Mouse (Mus musculus) layer of hippocampus, postnatal 10 days (tissue): Measurements from ENCODE around the gene Slc7a8. TPM values are rescaled to one million over a fixed set of nuclear protein-coding genes. Genes with fewer than 3 reads are reported as not detected.

Source experiments
- DNase-seq, 2 experiments: peaks; one replicate each; pipeline ENCODE4 v3.0.0; 2021; ENCODE audit warnings: low spot score in 2 of 2
- total RNA-seq, 2 experiments: library from RNA; stranded (reverse); gene quantifications; 2 replicates each; pipeline ENCODE4 v1.2.3; 2021

Slc7a8 gene
- total RNA-seq, 2 experiments from 2014 or later: 63.7 to 66.3 TPM

DNA sequence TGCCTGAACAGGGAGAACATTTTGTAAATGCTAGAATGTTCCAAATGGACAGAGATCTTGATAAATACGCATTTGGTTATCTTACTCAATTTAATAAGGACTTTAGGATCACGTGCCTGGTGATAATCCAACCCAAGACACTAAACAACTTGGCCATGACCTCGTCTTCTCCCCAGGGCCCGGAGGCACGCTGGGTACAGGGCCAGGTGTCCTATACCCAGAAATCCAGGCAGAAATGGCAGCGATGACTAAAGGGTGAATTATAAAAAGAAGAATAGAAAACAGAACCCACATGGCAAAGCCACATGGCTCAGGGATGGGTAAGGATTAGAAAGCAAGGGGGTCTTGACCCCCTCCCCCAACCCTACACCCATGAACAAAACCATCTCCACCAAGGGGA, 40.0 kb downstream of the Slc7a8 start:
- DNase-seq: no peak

DNA sequence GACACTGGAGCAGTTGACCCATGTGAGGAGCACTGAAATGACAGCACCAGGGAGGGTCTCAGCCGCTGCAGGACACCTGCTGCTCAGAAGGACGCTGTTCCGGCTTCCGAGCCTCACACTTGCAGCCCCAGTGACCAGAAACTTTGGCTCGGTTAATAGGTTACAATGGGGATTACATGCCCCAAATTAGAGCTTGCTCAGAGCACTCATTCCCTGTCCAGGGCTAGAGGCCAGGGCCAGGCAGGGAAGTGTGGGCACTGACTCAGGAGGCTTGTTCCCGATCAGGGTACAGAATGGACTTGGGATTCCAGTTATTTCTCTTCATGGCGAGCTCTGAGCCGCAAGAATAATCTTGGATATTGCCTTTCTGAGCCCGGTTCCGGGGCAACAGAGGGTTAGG, 44.1 kb downstream of the Slc7a8 start:
- DNase-seq: no peak

DNA sequence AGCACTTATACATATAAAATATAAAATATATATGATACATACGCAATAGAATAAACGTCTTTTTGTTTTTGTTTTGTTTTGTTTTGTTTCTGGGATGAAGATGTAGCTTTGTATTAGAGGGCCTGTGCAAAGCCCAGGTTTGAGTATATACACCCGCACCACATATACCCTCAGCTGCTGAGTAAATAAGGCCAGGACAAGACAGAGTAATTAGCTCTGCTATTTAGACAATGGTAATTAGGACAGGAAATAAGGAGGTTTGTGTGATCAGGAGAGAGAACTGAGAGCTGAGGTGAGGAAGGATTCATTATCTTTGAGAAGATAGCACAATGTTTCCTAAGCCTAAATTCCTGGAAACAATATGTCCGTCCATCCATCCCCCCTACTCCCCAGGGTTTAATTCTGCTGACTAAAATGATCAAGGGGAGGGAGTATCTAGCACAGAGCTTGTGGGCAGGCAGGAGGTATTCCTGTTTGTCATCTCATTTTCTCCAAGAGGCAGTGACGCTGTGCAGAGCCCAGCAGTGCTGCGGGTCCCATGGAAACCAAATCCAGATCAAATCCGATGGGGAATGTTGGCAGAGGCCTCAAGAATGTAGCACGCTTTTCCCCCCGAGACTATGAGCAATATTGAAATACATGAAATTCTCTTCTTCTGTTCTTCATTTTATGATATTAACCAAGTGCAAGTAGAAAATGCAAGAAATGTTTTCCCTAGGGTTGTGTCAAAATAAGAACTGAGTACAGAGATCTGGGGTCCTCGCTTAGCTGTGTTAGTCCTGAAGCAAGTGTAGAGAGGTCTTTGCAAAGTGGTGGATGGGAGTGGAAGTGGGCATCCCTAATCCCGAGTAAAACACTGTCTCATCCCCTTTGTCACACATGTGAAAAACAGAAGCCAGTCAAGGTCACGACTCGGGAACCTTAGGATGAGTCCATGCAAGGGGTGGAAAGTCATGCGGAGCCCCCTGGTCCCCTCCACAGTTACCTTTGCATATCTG, 44.9 kb downstream of the Slc7a8 start:
- no peak for DNase-seq

DNA sequence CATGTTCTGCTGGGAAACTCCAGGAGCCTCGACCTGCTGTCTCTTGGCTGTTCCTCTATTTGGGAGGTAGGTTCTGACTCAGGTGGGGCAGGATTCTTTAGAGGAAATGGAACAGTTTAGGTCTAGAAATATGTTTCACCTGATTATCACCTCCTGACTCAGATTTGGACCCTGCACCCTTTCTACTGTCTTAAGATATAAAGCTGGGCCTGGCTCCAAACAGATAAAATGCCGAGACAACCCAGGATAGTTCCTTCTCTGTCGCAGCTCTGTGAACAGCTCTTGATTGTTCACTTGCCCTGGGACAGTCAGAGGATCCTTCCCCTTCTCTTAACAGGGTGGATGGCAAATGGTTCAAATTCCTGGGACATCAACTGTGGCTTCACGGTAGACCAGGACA, 46.5 kb downstream of the Slc7a8 start:
- DNase-seq: no peak

DNA sequence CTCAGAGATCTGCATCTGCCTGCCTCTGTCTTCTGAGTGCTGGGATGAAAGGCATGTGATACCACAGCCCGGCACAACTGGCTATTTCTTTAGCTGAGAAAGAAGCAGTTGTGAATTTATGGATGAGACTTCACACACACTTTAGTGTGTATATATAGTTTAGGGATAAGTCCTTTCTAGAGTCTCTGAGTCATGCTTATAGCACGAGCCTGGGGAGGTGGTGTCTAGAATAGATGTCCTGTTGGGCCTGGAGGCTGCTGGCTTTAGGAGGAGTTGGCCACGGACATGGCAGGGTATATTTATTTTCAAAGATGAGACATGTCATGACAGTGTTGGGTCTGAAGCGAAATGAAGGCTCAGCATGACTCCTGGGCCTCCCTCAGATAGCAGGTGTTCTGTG, 47.7 kb downstream of the Slc7a8 start:
- DNase-seq: no peak

DNA sequence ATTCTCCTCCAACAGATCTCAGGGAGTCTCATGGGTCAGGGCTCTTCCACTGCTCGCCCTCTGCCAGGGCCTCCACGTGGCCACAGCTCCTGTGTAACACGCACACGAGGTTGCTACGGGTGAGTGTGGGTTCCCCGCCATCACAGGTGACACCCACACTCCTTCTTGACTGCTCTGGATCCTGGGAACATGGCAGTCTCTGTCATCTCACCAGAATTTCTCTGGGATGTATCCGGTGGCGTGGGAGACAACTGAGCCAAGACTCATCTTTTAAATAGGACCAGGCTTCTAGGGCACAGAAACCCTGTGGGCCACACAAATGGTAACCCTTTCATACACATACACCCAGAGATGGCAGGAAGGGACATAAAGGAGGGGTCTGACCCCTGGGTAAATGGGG, 49.5 kb downstream of the Slc7a8 start:
- DNase-seq: no peak

DNA sequence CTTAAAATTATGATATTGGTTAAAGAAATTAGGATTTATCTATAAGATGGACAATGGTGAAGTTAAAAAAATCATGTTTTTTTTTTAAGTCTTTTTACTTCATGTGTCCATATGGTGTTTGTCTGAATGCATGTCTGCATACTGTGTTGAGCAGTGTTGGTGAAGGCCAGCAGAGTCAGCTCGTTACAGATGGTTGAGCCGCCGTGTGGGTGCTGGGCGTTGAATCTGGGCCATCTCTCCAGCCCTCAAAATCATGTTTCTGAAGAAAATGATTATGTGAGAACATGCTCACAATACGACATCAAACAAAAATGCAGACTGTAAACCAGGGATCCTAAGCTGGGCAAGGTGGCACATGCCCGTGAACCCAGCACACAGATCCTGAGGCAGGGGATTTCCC, 51.4 kb downstream of the Slc7a8 start:
- no peak for DNase-seq

DNA sequence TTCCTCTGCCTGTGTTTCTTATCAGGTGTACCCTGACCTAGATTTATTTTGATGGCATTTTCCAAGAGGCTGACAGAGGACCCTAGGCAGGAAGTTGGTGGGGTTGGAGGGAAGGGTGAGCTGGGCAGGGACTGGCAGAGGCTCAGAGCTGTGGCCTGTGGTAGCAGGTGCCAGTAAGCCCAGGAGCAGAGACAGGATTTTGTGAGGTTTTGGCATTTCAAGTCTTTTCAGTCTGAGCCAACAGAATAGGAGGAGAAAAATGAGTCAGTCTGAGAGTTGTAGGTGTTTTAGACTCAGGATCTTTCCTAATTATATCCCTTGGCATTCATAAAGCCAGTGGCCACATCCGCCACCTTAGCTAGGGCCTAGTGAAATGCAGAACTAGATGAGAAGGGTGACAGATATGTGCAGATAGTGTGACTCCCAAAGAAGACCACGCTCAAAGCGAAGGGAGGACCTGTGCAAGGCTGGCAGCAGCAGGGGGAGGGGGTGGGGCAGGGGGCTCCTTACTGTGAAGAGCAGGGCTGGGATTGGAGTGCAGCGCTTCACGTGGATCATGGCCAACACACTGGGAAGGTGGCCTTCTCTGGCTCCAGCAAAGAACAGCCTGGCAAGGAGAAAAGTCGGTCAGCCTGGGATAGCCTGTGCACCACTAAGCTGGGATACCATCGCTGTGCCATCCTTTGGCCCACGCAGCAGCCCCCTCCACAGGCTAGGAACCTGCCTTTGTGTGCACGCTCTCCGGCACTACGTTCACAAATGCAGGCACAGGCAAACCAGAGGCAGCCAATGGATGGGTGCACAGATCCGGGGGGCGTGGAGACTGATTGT, 52.7 kb downstream of the Slc7a8 start:
- no peak for DNase-seq

DNA sequence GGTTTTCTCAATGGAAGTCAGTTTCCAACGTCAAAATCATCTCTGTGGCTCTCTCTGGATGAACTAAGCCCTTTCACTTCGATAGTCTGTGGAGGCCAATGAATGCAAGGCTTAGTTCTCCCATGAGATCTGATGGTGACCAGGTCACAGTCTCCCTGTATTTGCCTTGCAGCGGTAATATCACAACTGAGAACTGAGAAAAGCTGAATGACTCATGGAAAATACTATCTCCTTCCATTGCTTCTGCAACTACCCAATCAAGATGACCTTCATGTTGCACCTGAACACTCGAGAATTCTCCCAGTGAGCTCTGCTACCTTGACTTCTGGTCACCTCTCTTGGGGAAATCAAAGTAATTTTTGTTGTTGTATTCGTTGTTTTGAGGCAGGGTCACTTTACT, 54.2 kb downstream of the Slc7a8 start:
- no peak for DNase-seq

DNA sequence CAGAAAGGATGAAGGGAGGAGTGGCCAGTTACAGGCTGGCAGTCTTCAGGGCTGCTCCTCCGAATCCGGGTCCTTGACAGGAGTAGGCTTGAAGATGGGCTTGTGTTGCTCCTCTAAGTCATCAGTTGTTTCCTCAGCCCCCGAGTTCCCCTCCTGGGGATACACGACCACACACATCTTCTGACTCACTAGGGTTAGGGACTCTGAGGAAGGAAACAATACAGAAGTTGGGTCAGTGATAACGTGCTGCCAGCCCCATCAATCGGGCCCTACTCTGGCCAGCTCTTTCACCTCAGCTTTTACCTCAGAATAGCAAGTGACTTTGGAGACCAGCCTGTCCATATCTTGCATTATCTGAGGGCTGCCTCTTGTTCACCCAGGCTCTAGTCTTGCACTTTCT, 57.7 kb downstream of the Slc7a8 start:
- no peak for DNase-seq

DNA sequence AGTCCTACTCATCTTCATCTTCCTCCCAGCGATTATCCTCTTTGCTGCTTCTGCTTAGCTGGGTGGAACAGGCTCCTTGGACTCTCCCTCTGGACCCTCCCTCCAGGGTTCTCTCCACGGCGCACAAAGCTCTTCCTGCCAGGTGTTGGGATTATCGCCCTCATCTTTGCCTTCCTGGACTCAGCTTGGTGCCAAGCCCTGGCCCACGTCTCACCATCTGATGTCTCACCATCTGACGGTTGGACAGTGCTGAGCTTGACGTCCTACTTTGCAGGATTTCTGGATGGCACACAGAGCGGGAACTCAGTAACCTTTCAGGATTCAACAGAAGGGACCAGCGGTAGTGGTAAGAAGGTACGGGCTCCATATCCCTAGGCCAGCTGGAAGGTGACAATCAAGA, 60.0 kb downstream of the Slc7a8 start:
- DNase-seq: no peak

DNA sequence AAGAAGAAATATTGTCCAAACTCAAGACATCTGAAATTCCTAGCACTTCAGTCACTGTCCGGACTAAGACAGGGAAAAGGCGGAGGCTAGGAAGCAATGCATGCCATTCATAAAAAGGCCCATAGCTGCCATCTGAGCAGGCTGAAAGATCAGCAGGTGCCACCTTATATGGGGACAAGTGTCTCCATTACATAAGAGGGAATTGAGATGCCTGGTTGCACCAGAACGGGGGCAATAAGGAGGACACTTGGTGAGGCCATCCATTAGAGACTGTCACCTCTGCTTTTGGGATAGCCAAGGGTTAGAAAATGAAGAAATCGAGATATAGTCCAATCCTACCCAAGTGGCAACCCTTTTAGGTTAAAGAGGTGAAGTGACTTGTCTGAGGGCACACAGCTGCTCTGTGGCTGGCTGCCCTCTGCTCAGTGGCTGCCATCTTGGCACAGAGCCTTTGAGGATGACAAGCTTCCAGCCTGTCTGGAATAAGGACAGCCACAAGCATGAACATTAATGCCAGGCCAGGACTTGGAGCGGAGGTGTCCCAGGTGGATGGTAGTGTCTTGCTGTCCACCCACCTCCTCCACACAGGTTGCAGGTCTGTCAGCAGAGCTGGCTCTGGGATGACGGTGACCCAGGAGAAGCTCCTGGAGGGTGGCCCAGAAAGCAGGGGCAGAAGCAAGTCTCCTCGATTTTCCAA, 60.9 kb downstream of the Slc7a8 start:
- DNase-seq: no peak

DNA sequence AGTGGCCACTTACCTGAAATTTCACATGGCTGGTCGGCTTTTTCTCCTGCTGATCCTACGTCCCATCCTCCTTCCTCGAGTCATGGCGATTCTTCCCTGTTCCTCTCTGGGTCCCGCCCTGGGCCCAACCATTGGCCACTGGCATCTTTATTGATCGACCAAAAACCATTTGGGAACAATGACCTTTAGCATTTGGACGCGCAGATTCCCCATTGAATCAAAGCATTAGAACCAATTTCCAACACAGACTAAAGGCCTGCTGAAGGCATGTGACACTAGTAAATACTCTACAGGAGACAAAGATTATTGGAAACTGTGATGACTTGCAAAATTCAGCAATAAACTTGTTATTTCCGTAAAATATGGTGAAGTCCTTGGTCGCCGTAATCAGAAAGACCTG, 61.7 kb downstream of the Slc7a8 start:
- no peak for DNase-seq

DNA sequence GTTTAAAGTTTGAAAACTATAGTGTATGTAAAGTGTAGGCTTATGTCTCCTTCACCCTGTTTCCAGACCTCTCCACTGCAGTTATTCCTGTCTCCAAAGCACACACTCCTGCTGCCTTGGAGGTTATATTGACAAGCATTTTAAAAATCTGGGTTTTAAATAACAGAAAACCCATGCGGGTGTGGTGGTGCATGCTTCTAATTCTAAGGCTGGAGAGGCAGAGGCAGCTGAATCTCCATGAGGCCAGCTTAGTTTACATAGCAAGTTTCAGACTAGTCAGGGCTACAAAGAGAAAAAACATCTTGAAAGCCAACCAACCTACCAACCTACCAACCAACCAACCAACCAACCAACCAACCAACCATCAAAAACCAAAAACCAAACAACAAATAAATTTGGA, 66.3 kb downstream of the Slc7a8 start:
- no peak for DNase-seq

DNA sequence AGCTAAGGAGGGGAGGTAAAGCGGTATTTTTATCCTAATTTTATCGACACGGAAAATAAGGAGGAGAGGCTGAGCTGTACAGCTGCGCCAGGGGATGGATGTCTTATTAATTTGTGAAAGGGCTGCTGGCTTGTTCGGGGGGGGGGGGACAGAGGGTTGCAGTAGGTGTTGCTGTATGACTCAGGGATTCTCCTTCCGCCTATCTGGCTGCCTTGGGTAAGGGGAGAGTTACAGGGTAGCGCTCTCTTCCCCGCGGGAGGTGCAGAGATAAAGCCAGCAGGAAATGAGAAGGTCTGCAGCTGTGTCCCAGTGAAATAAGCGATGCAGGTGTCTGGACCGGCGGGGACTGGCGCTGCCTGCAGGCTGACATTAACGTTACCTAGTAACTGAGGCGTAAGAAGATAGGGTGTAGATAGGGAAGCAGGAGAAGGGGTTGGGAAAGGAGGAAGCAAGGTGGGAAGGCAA, 67.1 kb downstream of the Slc7a8 start:
- DNase-seq: peak in 1 of 2 experiments; percentile 39

DNA sequence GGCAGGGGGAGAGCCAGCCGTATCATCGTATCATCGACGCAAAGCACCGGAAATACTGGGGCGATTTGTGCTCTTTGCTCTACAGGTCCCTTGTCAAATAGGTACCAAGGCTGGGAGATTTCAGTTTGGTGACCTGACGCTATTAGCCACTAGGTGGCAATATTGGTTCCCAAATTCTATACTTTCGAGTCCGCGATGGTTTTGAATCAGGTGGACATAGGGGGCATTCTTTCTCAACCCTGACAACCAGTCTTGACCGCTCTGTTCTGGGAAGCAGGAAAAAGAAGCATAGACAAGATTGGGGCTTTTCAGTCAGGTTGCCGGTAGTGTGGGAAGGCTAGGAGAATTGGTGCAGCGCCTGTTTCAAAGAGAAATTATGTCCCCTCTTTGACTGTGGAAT, 67.6 kb downstream of the Slc7a8 start:
- DNase-seq: peak; percentile 76 to 82

DNA sequence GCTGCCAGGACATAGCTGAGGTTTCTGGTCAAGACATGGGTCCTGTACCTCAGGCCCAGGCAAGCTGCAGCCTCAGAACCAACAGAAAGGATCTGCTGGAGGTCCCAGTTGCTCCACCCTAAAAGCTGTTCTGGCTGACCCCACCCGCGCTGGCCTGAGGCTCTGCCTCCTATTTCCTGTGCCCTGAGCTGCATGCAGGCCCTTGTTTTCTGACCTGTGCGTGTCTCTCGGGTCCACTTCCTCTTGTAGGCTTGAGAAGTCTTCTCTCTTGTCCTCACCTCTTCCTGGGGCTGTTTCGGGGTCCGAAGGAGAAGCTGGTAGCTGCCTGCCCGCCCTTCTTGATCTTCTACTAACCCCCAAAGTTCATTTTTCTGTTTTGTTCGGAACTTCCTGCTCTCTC, 68.9 kb downstream of the Slc7a8 start:
- no peak for DNase-seq

DNA sequence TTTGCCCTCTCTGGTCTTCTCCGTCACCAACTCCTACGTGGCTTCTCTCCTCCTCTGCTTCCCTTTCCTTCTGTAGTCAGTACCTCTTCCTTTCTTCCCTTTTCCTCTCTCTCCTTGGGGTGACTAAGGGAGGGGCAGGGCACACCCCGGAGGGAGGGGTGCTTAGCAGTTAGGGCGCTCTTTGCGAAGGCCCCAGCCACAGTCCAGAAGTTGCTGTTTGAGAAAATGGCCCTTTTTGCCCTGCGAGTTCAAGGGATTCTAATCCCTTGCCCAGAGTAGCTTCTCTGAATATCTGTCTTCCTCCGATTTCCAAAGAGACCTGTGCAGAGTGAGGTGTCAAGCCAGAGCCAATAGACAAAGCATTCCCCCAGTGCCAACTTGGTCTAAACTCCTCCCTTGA, 69.7 kb downstream of the Slc7a8 start, which contains the start of gene Cebpe:
TSS of gene Cebpe (minus strand) at position 101 of the 400 bp plus-strand sequence.
- no peak for DNase-seq

DNA sequence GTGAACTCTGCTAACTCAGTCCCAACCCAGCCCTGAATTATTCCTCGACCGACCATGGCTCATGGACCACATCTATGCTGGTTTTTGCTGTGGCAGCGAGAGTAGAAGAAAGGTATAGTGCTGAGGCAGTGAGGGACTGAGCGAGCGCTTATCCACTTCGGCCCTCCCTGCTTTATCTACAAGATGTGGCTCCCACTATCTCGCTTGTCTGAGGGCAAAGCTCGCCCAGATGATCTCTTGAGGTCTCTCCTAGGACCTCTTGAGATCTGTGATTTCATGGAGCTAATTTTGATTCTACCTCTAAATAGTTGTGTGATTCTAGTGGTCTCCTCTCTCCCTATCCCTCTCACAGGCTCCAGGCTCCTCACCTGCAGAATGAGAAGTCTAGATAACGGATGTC, 72.7 kb downstream of the Slc7a8 start:
- no peak for DNase-seq

DNA sequence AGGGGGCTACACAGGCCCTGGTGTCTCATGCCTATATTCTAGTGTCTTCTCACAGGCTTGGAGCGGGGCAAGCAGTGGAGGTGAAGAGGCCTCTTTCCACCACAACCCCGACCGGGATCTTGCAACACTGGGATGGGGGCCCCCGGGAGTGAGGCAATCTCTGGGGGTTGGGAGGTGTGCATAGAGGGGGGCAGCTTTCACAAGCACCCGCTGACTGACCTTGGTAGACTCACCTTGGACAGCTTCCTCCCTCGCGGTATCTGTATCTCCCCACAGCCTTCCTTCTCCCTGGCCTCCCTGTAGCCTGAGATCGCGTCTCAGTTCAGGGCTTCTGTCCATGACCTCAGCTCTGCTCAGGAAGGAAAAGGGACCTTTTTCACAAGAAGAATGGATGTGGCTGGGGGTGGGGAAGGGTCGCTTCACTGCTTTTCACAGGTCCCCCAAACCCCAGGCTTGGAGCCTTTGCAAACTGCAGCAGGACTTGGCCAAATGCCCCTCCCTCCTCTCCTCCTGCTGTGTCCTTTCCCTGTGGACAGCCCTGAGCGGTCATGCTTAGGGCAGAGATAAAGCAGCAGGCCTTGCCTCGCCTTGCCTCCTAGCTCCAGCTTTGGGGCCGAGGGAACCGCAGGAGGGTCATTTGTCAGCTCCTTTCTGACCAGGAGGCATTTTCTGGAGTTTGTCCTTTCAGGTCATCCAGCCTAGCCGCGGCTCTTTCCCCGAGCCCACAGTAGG, 75.0 kb downstream of the Slc7a8 start:
- DNase-seq: no peak

DNA sequence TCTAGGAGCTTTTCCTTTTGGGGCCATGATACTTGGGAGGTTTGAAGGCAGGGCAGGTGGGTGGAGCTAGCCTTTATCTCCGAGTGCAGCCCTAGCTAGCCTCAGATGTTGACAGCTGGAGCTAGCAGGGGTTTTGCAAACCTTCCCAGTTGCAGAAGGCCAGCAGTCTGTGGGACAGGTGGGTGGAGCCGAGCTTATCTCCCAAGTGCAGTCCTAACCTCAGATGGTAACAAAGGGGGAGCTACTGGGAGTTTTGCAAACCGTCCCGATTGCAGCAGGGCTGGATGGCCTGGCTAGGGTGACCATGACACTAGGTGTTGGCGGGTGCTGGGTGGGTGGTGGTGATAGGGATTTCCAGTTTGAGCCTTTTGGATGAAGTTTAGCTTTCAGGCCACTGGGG, 75.9 kb downstream of the Slc7a8 start:
- no peak for DNase-seq
